Mouse (Mus musculus): ENCODE results near the gene Cox15. TPM values are rescaled to one million over a fixed set of nuclear protein-coding genes. Genes with fewer than 3 reads are reported as not detected.

Gene Cox15
- polyA plus RNA-seq, 1 experiment from 2014 or later = 13.0 TPM

GRCm38 (mm10) chr19:43724194-43724593 lies 28.6 kb downstream of the Cox15 start:
- no peak for ATAC-seq (replicated peaks)
- Histone ChIP-seq H3K36me3 (peaks cover 36% of the 10 kb centered on the region), H3K27me3 (no peaks in the 10 kb centered on the region), H3K9ac (replicated peaks) (no peak overlapping the region), H3K4me1 (no peaks in the 10 kb centered on the region), H3K4me3 (no peak overlapping the region), H3K27ac (replicated peaks) (no peak overlapping the region), H3K9me3 (no peaks in the 10 kb centered on the region), H3K4me2 (replicated peaks) (no peak overlapping the region)
- 94% methylated on average over 20 of the region's 20 CpGs for WGBS

GRCm38 (mm10) chr19:43723501-43723900 lies 29.3 kb downstream of the Cox15 start:
- Histone ChIP-seq H3K27ac (replicated peaks) (no peak overlapping the region), H3K27me3 (no peaks in the 10 kb centered on the region), H3K4me1 (no peaks in the 10 kb centered on the region), H3K9ac (replicated peaks) (no peak overlapping the region), H3K4me2 (replicated peaks) (no peak overlapping the region), H3K4me3 (no peak overlapping the region), H3K36me3 (peaks cover 39% of the 10 kb centered on the region), H3K9me3 (no peaks in the 10 kb centered on the region)
- WGBS = 92% methylated on average over 10 of the region's 10 CpGs
- ATAC-seq (replicated peaks) = no peak

- peaks cover 40% of the 10 kb centered on the region for H3K36me3 ChIP-seq
- no peaks in the 10 kb centered on the region for H3K9me3 ChIP-seq
- H3K9ac ChIP-seq (replicated peaks) = no peak overlapping the region
- no peaks in the 10 kb centered on the region for H3K27me3 ChIP-seq
- WGBS = 68% methylated on average over 8 of the region's 8 CpGs
- no peaks in the 10 kb centered on the region for H3K4me1 ChIP-seq
- no peak overlapping the region for H3K4me3 ChIP-seq
- H3K4me2 ChIP-seq (replicated peaks) = no peak overlapping the region
- ATAC-seq (replicated peaks) = no peak
- H3K27ac ChIP-seq (replicated peaks) = no peak overlapping the region
Measured at GRCm38 (mm10) chr19:43722891-43723290, 29.9 kb downstream of the Cox15 start.

- WGBS = 94% methylated on average over 11 of the region's 11 CpGs
- no peak overlapping the region for H3K9ac ChIP-seq (replicated peaks)
- H3K4me1 ChIP-seq = no peaks in the 10 kb centered on the region
- H3K27me3 ChIP-seq = no peaks in the 10 kb centered on the region
- ATAC-seq (replicated peaks) = no peak
- H3K36me3 ChIP-seq = peaks cover 31% of the 10 kb centered on the region
- no peaks in the 10 kb centered on the region for H3K9me3 ChIP-seq
- H3K4me3 ChIP-seq = no peak overlapping the region
- H3K4me2 ChIP-seq (replicated peaks) = no peak overlapping the region
- H3K27ac ChIP-seq (replicated peaks) = no peak overlapping the region
Measured at GRCm38 (mm10) chr19:43720061-43720460, 32.7 kb downstream of the Cox15 start.

- Histone ChIP-seq H3K36me3 (peaks cover 27% of the 10 kb centered on the region), H3K27me3 (no peaks in the 10 kb centered on the region)
- 85% methylated on average over 5 of the region's 5 CpGs for WGBS
Measured at GRCm38 (mm10) chr19:43711971-43712370, 40.8 kb downstream of the Cox15 start.

GRCm38 (mm10) chr19:43711159-43711916 lies 41.5 kb downstream of the Cox15 start:
- Histone ChIP-seq H3K4me1 (no peaks in the 10 kb centered on the region), H3K4me2 (replicated peaks) (no peak overlapping the region), H3K4me3 (no peak overlapping the region), H3K9me3 (no peaks in the 10 kb centered on the region), H3K36me3 (peaks cover 32% of the 10 kb centered on the region), H3K27ac (replicated peaks) (no peak overlapping the region), H3K9ac (replicated peaks) (no peak overlapping the region), H3K27me3 (no peaks in the 10 kb centered on the region)
- 62% methylated on average over 22 of the region's 22 CpGs for WGBS
- no peak for ATAC-seq (replicated peaks)

More at GRCm38 (mm10) chr19:43711971-43712370, 40.8 kb downstream of the Cox15 start:
- Histone ChIP-seq H3K9me3 (no peaks in the 10 kb centered on the region), H3K4me1 (no peaks in the 10 kb centered on the region), H3K27ac (replicated peaks) (no peak overlapping the region), H3K9ac (replicated peaks) (no peak overlapping the region), H3K4me2 (replicated peaks) (no peak overlapping the region), H3K4me3 (no peak overlapping the region)
- ATAC-seq (replicated peaks) = no peak

GRCm38 (mm10) chr19:43709317-43709716 lies 43.5 kb downstream of the Cox15 start:
- Histone ChIP-seq H3K9ac (replicated peaks) (no peak overlapping the region), H3K4me1 (no peaks in the 10 kb centered on the region), H3K36me3 (peaks cover 46% of the 10 kb centered on the region), H3K4me3 (no peak overlapping the region), H3K4me2 (replicated peaks) (no peak overlapping the region), H3K27ac (replicated peaks) (no peak overlapping the region), H3K27me3 (no peaks in the 10 kb centered on the region), H3K9me3 (no peaks in the 10 kb centered on the region)
- 76% methylated on average over 8 of the region's 8 CpGs for WGBS
- no peak for ATAC-seq (replicated peaks)

- no peaks in the 10 kb centered on the region for H3K27me3 ChIP-seq
- H3K4me3 ChIP-seq = no peak overlapping the region
- WGBS = 87% methylated on average over 7 of the region's 7 CpGs
- no peak for ATAC-seq (replicated peaks)
- H3K36me3 ChIP-seq = peaks cover 53% of the 10 kb centered on the region
- no peaks in the 10 kb centered on the region for H3K4me1 ChIP-seq
- H3K9me3 ChIP-seq = no peaks in the 10 kb centered on the region
- H3K9ac ChIP-seq (replicated peaks) = no peak overlapping the region
- H3K27ac ChIP-seq (replicated peaks) = no peak overlapping the region
- no peak overlapping the region for H3K4me2 ChIP-seq (replicated peaks)
Measured at GRCm38 (mm10) chr19:43708206-43708605, 44.6 kb downstream of the Cox15 start.

GRCm38 (mm10) chr19:43704787-43705497 lies 47.9 kb downstream of the Cox15 start:
- no peak overlapping the region for H3K27ac ChIP-seq (replicated peaks)
- no peaks in the 10 kb centered on the region for H3K27me3 ChIP-seq
- H3K9ac ChIP-seq (replicated peaks) = no peak overlapping the region
- no peaks in the 10 kb centered on the region for H3K4me1 ChIP-seq
- no peaks in the 10 kb centered on the region for H3K9me3 ChIP-seq
- peaks cover 55% of the 10 kb centered on the region for H3K36me3 ChIP-seq
- 89% methylated on average over 17 of the region's 17 CpGs for WGBS
- no peak overlapping the region for H3K4me3 ChIP-seq
- ATAC-seq (replicated peaks) = no peak
- H3K4me2 ChIP-seq (replicated peaks) = no peak overlapping the region

GRCm38 (mm10) chr19:43704211-43704610 lies 48.6 kb downstream of the Cox15 start:
- Histone ChIP-seq H3K27me3 (no peaks in the 10 kb centered on the region), H3K9ac (replicated peaks) (no peak overlapping the region), H3K4me2 (replicated peaks) (no peak overlapping the region), H3K36me3 (peaks cover 56% of the 10 kb centered on the region), H3K27ac (replicated peaks) (no peak overlapping the region), H3K4me1 (no peaks in the 10 kb centered on the region), H3K4me3 (no peak overlapping the region), H3K9me3 (no peaks in the 10 kb centered on the region)
- ATAC-seq (replicated peaks) = no peak
- 90% methylated on average over 11 of the region's 11 CpGs for WGBS

- Histone ChIP-seq H3K36me3 (peaks cover 23% of the 10 kb centered on the region), H3K9ac (replicated peaks) (no peak overlapping the region), H3K4me2 (replicated peaks) (no peak overlapping the region), H3K27ac (replicated peaks) (no peak overlapping the region), H3K4me3 (no peak overlapping the region), H3K4me1 (0 out of 2 replicates have a peak, but pooled peaks cover 3% of the 10 kb centered on the region), H3K9me3 (no peaks in the 10 kb centered on the region), H3K27me3 (no peaks in the 10 kb centered on the region)
- no peak for ATAC-seq (replicated peaks)
- 84% methylated on average over 6 of the region's 6 CpGs for WGBS
Measured at GRCm38 (mm10) chr19:43699763-43700155, 53.0 kb downstream of the Cox15 start.

- no peak overlapping the region for H3K4me3 ChIP-seq
- no peaks in the 10 kb centered on the region for H3K27me3 ChIP-seq
- peaks cover 5% of the 10 kb centered on the region; the same call in 1 of the 2 replicates for H3K4me1 ChIP-seq
- no peak for ATAC-seq (replicated peaks)
- no peak overlapping the region for H3K27ac ChIP-seq (replicated peaks)
- WGBS = 80% methylated on average over 11 of the region's 11 CpGs
- no peak overlapping the region for H3K9ac ChIP-seq (replicated peaks)
- H3K9me3 ChIP-seq = no peaks in the 10 kb centered on the region
- no peak overlapping the region for H3K4me2 ChIP-seq (replicated peaks)
- H3K36me3 ChIP-seq = peaks cover 19% of the 10 kb centered on the region
Measured at GRCm38 (mm10) chr19:43699021-43699762, 53.6 kb downstream of the Cox15 start.
